Mouse (Mus musculus): ENCODE data around the gene Fbxl19. TPM values are rescaled to one million over a fixed set of nuclear protein-coding genes. Genes with fewer than 3 reads are reported as not detected.
A peak's percentile ranks its signal among the peaks of the same experiment; 100 is the strongest.

Fbxl19 gene
- polyA plus RNA-seq, 1 experiment from 2014 or later, result 5.3 TPM

- Histone ChIP-seq H3K36me3 (ENCODE audit: insufficient read depth) (no peaks in the 10 kb centered on the region), H3K4me3 (ENCODE audit: low read depth, low read length) (no peak overlapping the region), H3K27ac (ENCODE audit: low read depth) (no peak overlapping the region), H3K4me1 (ENCODE audit: insufficient read depth) (no peaks in the 10 kb centered on the region), H3K27me3 (ENCODE audit: insufficient read depth, low read length) (no peaks in the 10 kb centered on the region), H3K9ac (no peak overlapping the region), H3K4me2 (no peak overlapping the region), H3K9me3 (ENCODE audit: low read depth, low read length) (no peaks in the 10 kb centered on the region)
- ATAC-seq (ENCODE audit: insufficient read depth), result no peak
- no peak for DNase-seq
- WGBS, result 64% methylated on average over 4 of the region's 4 CpGs
- TF ChIP-seq CTCF (IDR thresholded peaks at IDR 0.05; ENCODE audit: low read depth), result no peak
These were observed 69.5 kb downstream of the Fbxl19 start for GRCm38 (mm10) chr7:127813821-127814220.

- no peak overlapping the region for H3K27ac ChIP-seq (ENCODE audit: low read depth)
- no peak overlapping the region for H3K4me3 ChIP-seq (ENCODE audit: low read depth, low read length)
- H3K4me1 ChIP-seq (ENCODE audit: insufficient read depth), result no peaks in the 10 kb centered on the region
- H3K9ac ChIP-seq, result no peak overlapping the region
- 69% methylated on average over 19 of the region's 19 CpGs for WGBS
- H3K4me2 ChIP-seq, result 0 out of 2 replicates have a peak overlapping the region, but pooled peaks have one; percentile 12
- H3K36me3 ChIP-seq (ENCODE audit: insufficient read depth), result no peaks in the 10 kb centered on the region
- no peak for TF ChIP-seq CTCF (IDR thresholded peaks at IDR 0.05; ENCODE audit: low read depth)
- no peaks in the 10 kb centered on the region for H3K27me3 ChIP-seq (ENCODE audit: insufficient read depth, low read length)
- ATAC-seq (ENCODE audit: insufficient read depth) (no peak), DNase-seq (peak; percentile 49)
- no peaks in the 10 kb centered on the region for H3K9me3 ChIP-seq (ENCODE audit: low read depth, low read length)
These were observed 70.0 kb downstream of the Fbxl19 start for GRCm38 (mm10) chr7:127814241-127814921.

- H3K27ac ChIP-seq (ENCODE audit: low read depth), result no peak overlapping the region
- ATAC-seq (ENCODE audit: insufficient read depth) (no peak), DNase-seq (no peak)
- no peak for TF ChIP-seq CTCF (IDR thresholded peaks at IDR 0.05; ENCODE audit: low read depth)
- no peak overlapping the region for H3K4me3 ChIP-seq (ENCODE audit: low read depth, low read length)
- 80% methylated on average over 15 of the region's 15 CpGs for WGBS
- H3K36me3 ChIP-seq (ENCODE audit: insufficient read depth), result no peaks in the 10 kb centered on the region
- H3K9ac ChIP-seq, result no peak overlapping the region
- no peaks in the 10 kb centered on the region for H3K4me1 ChIP-seq (ENCODE audit: insufficient read depth)
- no peaks in the 10 kb centered on the region for H3K9me3 ChIP-seq (ENCODE audit: low read depth, low read length)
- H3K27me3 ChIP-seq (ENCODE audit: insufficient read depth, low read length), result no peaks in the 10 kb centered on the region
- no peak overlapping the region for H3K4me2 ChIP-seq
These were observed 70.8 kb downstream of the Fbxl19 start for GRCm38 (mm10) chr7:127815116-127815665.

- peak; percentile 31; the same call in 1 of the 2 replicates for TF ChIP-seq CTCF (IDR thresholded peaks at IDR 0.05; ENCODE audit: low read depth)
- 53% methylated on average over 15 of the region's 15 CpGs for WGBS
- peak; percentile 28; the same call in 1 of the 2 replicates for ATAC-seq (ENCODE audit: insufficient read depth)
These were observed 71.8 kb downstream of the Fbxl19 start for GRCm38 (mm10) chr7:127815954-127816821.

DNA sequence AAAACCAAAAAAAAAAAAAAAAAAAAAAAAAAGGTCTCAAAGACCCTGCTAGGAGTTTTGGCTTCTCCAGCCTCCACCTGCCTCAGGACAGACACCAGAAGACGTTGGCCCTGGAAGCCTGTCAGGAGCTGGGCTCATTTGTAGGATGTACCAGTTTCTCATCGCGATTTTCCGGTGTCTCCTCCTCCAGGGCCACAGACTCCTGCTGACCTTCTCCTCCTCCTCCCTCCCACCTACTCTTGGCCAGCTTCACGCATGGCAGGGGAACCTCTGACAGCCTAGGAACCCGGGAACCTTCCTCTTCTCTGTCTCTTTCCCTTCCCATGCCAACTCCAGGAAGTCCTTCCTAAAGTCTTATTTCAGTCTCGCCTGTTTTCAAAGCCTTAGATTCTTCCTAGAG lies 72.7 kb downstream of the Fbxl19 start:
- Histone ChIP-seq H3K4me3 (ENCODE audit: low read depth, low read length) (no peak overlapping the region), H3K36me3 (ENCODE audit: insufficient read depth) (no peaks in the 10 kb centered on the region), H3K9ac (no peak overlapping the region), H3K27me3 (ENCODE audit: insufficient read depth, low read length) (no peaks in the 10 kb centered on the region), H3K9me3 (ENCODE audit: low read depth, low read length) (no peaks in the 10 kb centered on the region), H3K4me1 (ENCODE audit: insufficient read depth) (no peaks in the 10 kb centered on the region), H3K27ac (ENCODE audit: low read depth) (no peak overlapping the region), H3K4me2 (no peak overlapping the region)
- DNase-seq (no peak), ATAC-seq (ENCODE audit: insufficient read depth) (no peak)
- WGBS, result 74% methylated on average over 7 of the region's 7 CpGs
- no peak for TF ChIP-seq CTCF (IDR thresholded peaks at IDR 0.05; ENCODE audit: low read depth)

More at GRCm38 (mm10) chr7:127815954-127816821, 71.8 kb downstream of the Fbxl19 start:
- DNase-seq, result peak; percentile 29
- Histone ChIP-seq H3K27me3 (ENCODE audit: insufficient read depth, low read length) (no peaks in the 10 kb centered on the region), H3K4me2 (no peak overlapping the region), H3K36me3 (ENCODE audit: insufficient read depth) (no peaks in the 10 kb centered on the region), H3K9ac (no peak overlapping the region), H3K4me1 (ENCODE audit: insufficient read depth) (no peaks in the 10 kb centered on the region), H3K9me3 (ENCODE audit: low read depth, low read length) (no peaks in the 10 kb centered on the region), H3K27ac (ENCODE audit: low read depth) (no peak overlapping the region), H3K4me3 (ENCODE audit: low read depth, low read length) (no peak overlapping the region)

DNA sequence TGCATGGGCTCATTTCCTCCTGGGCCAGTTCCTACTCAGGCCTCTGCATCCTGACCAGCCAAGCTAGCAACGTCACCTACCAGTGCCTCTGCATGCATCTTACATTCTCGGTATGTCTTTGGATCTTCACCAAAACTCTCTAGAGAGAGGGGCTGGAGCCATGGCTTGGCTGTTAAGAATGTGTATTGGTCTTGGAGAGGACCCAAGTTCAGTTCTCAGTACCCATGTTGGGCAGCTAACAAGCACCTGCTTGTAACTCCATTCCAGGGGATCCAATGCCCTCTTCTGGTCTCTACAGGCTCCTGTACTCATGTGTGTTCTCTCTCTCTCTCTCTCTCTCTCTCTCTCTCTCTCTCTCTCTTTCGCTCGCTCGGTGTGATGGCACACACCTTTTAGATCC lies 73.4 kb downstream of the Fbxl19 start:
- ATAC-seq (ENCODE audit: insufficient read depth) (no peak), DNase-seq (no peak)
- H3K4me2 ChIP-seq, result no peak overlapping the region
- no peaks in the 10 kb centered on the region for H3K27me3 ChIP-seq (ENCODE audit: insufficient read depth, low read length)
- no peaks in the 10 kb centered on the region for H3K36me3 ChIP-seq (ENCODE audit: insufficient read depth)
- H3K4me1 ChIP-seq (ENCODE audit: insufficient read depth), result no peaks in the 10 kb centered on the region
- H3K9me3 ChIP-seq (ENCODE audit: low read depth, low read length), result no peaks in the 10 kb centered on the region
- no peak overlapping the region for H3K27ac ChIP-seq (ENCODE audit: low read depth)
- TF ChIP-seq CTCF (IDR thresholded peaks at IDR 0.05; ENCODE audit: low read depth), result no peak
- no peak overlapping the region for H3K9ac ChIP-seq
- WGBS, result 86% methylated on average over 5 of the region's 5 CpGs
- no peak overlapping the region for H3K4me3 ChIP-seq (ENCODE audit: low read depth, low read length)

MicroRNAs within 50 kb of the gene (microRNA counts, 519-probe panel; counts per million panel counts)
- 1,546 counts per million, percentile 10 among the panel's probes with 10 or more counts for microRNA mmu-miR-762

Small RNA genes lying within 50 kb of the gene (microRNA-seq; reads per million reads assigned to microRNA genes)
- not detected for gene Mir762 (ENCODE audit: borderline number of aligned reads)

Other genes starting within 250 kb of the Fbxl19 start
- 61.6 and 71.3 TPM in 2 replicates for gene Srcap, start 232.6 kb upstream of the Fbxl19 start, polyA plus RNA-seq (2014; fragmentation: Nextera tagmentation; extraction: Ambion mirVana)
- gene Gm42715, start 225.0 kb upstream of the Fbxl19 start, polyA plus RNA-seq (2014; fragmentation: Nextera tagmentation; extraction: Ambion mirVana), result 19.6 and 20.5 TPM in 2 replicates
- gene Tmem265, start 183.2 kb upstream of the Fbxl19 start, polyA plus RNA-seq (2014; fragmentation: Nextera tagmentation; extraction: Ambion mirVana), result 4.0 and 6.3 TPM in 2 replicates
- gene Phkg2, start 171.2 kb upstream of the Fbxl19 start, polyA plus RNA-seq (2014; fragmentation: Nextera tagmentation; extraction: Ambion mirVana), result 31.3 and 39.3 TPM in 2 replicates
- gene Ccdc189, start 155.9 kb upstream of the Fbxl19 start, polyA plus RNA-seq (2014; fragmentation: Nextera tagmentation; extraction: Ambion mirVana), result 8.6 and 9.1 TPM in 2 replicates
- 46.7 and 47.6 TPM in 2 replicates for gene Rnf40, start 155.8 kb upstream of the Fbxl19 start, polyA plus RNA-seq (2014; fragmentation: Nextera tagmentation; extraction: Ambion mirVana)
- gene Zfp629, start 128.7 kb upstream of the Fbxl19 start, polyA plus RNA-seq (2014; fragmentation: Nextera tagmentation; extraction: Ambion mirVana), result 14.2 and 16.9 TPM in 2 replicates
- 58.8 and 65.1 TPM in 2 replicates for gene Bcl7c, start 35.6 kb upstream of the Fbxl19 start, polyA plus RNA-seq (2014; fragmentation: Nextera tagmentation; extraction: Ambion mirVana)
- gene Ctf1, start 31.8 kb upstream of the Fbxl19 start, polyA plus RNA-seq (2014; fragmentation: Nextera tagmentation; extraction: Ambion mirVana), result 11.7 and 15.6 TPM in 2 replicates
- gene Ctf2, start 12.4 kb upstream of the Fbxl19 start, polyA plus RNA-seq (2014; fragmentation: Nextera tagmentation; extraction: Ambion mirVana), result 0.38 TPM in 1 of 2 replicates, not detected in the other
- gene Orai3, start 25.3 kb downstream of the Fbxl19 start, polyA plus RNA-seq (2014; fragmentation: Nextera tagmentation; extraction: Ambion mirVana), result 19.2 and 21.8 TPM in 2 replicates
- gene Setd1a, start 32.1 kb downstream of the Fbxl19 start, polyA plus RNA-seq (2014; fragmentation: Nextera tagmentation; extraction: Ambion mirVana), result 27.2 and 30.1 TPM in 2 replicates
- gene Gm49388, start 41.1 kb downstream of the Fbxl19 start, polyA plus RNA-seq (2014; fragmentation: Nextera tagmentation; extraction: Ambion mirVana), result 0.43 TPM in 1 of 2 replicates, not detected in the other
- 13.6 and 18.3 TPM in 2 replicates for gene Hsd3b7, start 56.1 kb downstream of the Fbxl19 start, polyA plus RNA-seq (2014; fragmentation: Nextera tagmentation; extraction: Ambion mirVana)
- 19.7 and 21.8 TPM in 2 replicates for gene Stx4a, start 79.8 kb downstream of the Fbxl19 start, polyA plus RNA-seq (2014; fragmentation: Nextera tagmentation; extraction: Ambion mirVana)
- 2.0 and 2.8 TPM in 2 replicates for gene Stx1b, start 80.0 kb downstream of the Fbxl19 start, polyA plus RNA-seq (2014; fragmentation: Nextera tagmentation; extraction: Ambion mirVana)
- gene Zfp646, start 131.7 kb downstream of the Fbxl19 start, polyA plus RNA-seq (2014; fragmentation: Nextera tagmentation; extraction: Ambion mirVana), result 16.7 and 17.4 TPM in 2 replicates
- gene Zfp668, start 132.3 kb downstream of the Fbxl19 start, polyA plus RNA-seq (2014; fragmentation: Nextera tagmentation; extraction: Ambion mirVana), result 16.6 and 19.4 TPM in 2 replicates
- 0.65 and 0.95 TPM in 2 replicates for gene Prss53, start 146.4 kb downstream of the Fbxl19 start, polyA plus RNA-seq (2014; fragmentation: Nextera tagmentation; extraction: Ambion mirVana)
- gene Gm21974, start 150.9 kb downstream of the Fbxl19 start, polyA plus RNA-seq (2014; fragmentation: Nextera tagmentation; extraction: Ambion mirVana), result not detected in 2 replicates
- 127 and 129 TPM in 2 replicates for gene Vkorc1, start 151.1 kb downstream of the Fbxl19 start, polyA plus RNA-seq (2014; fragmentation: Nextera tagmentation; extraction: Ambion mirVana)
- 152 and 169 TPM in 2 replicates for gene Bckdk, start 159.5 kb downstream of the Fbxl19 start, polyA plus RNA-seq (2014; fragmentation: Nextera tagmentation; extraction: Ambion mirVana)
- gene Kat8, start 168.0 kb downstream of the Fbxl19 start, polyA plus RNA-seq (2014; fragmentation: Nextera tagmentation; extraction: Ambion mirVana), result 39.5 and 42.8 TPM in 2 replicates
- 48.8 and 51.7 TPM in 2 replicates for gene Prss8, start 185.6 kb downstream of the Fbxl19 start, polyA plus RNA-seq (2014; fragmentation: Nextera tagmentation; extraction: Ambion mirVana)
- gene Prss36, start 202.2 kb downstream of the Fbxl19 start, polyA plus RNA-seq (2014; fragmentation: Nextera tagmentation; extraction: Ambion mirVana), result 9.2 and 9.7 TPM in 2 replicates
- gene Fus, start 222.9 kb downstream of the Fbxl19 start, polyA plus RNA-seq (2014; fragmentation: Nextera tagmentation; extraction: Ambion mirVana), result 54.6 and 57.9 TPM in 2 replicates
- 22.1 and 26.8 TPM in 2 replicates for gene Pycard, start 249.3 kb downstream of the Fbxl19 start, polyA plus RNA-seq (2014; fragmentation: Nextera tagmentation; extraction: Ambion mirVana)

Measured in lung, embryonic 14.5 days (tissue).